Mouse (Mus musculus) urinary bladder, postnatal 25 days (tissue): ENCODE results near the gene Iqcf6.

Experiments
- DNase-seq: peaks from one replicate; pipeline ENCODE4 v3.0.0; 2022; ENCODE audit warnings: low spot score

The Iqcf6 gene

GRCm38 (mm10) chr9:106657592-106657991, 31.2 kb downstream of the Iqcf6 start:
- no peak for DNase-seq

GRCm38 (mm10) chr9:106659441-106659840, 33.1 kb downstream of the Iqcf6 start:
- DNase-seq = no peak

GRCm38 (mm10) chr9:106659935-106660334, 33.6 kb downstream of the Iqcf6 start:
- DNase-seq = no peak

- DNase-seq = no peak
These were observed 36.8 kb downstream of the Iqcf6 start for GRCm38 (mm10) chr9:106663200-106663599.

- no peak for DNase-seq
These were observed 38.1 kb downstream of the Iqcf6 start for GRCm38 (mm10) chr9:106664433-106664832.

- DNase-seq = no peak
These were observed 38.5 kb downstream of the Iqcf6 start for GRCm38 (mm10) chr9:106664856-106665255.

- DNase-seq = no peak
These were observed 47.5 kb downstream of the Iqcf6 start for GRCm38 (mm10) chr9:106673860-106674259.

- DNase-seq = peak; percentile 73
These were observed 49.1 kb downstream of the Iqcf6 start for GRCm38 (mm10) chr9:106675480-106675879.

- no peak for DNase-seq
These were observed 49.6 kb downstream of the Iqcf6 start for GRCm38 (mm10) chr9:106675965-106676364.

GRCm38 (mm10) chr9:106676571-106676970, 50.2 kb downstream of the Iqcf6 start:
- no peak for DNase-seq
